Mouse (Mus musculus) olfactory bulb, adult 2 months (tissue): ENCODE results near the gene Lias.

Experiments
- CTCF ChIP-seq: fragments of 200-500 bp; IDR thresholded peaks from 2 replicates; pipeline ENCODE4 v1.5.1; 2012; ENCODE audit warnings: low read depth, mild to moderate bottlenecking, low read length, moderate library complexity; ENCODE audit not compliant: insufficient read depth
- POLR2A ChIP-seq: fragments of 200-500 bp; IDR thresholded peaks from 2 replicates; pipeline ENCODE4 v1.6.1; 2012; ENCODE audit warnings: mild to moderate bottlenecking, low read depth, low read length, moderate library complexity; ENCODE audit not compliant: insufficient read depth

- TF ChIP-seq CTCF, result no peak
- no peak for TF ChIP-seq POLR2A
Observed at GRCm38 (mm10) chr5:65428321-65428720, 37.0 kb downstream of the Lias start.
